Mouse (Mus musculus) 3T3-L1 (cell line): ENCODE measurements at regions not wholly inside any gene's neighbourhood (a gene's known extent, or its start where the extent isn't known, plus 50 kb on each side); places are given as distances from the start of the nearest gene placed in this dataset.
A peak's percentile ranks its signal among the peaks of the same experiment; 100 is the strongest.
"Not testable (repeated sequence)": the region's sequence is repeated elsewhere in the genome, so short reads cannot be mapped to it uniquely, and the experiment has no call there.

Experiments used
- DNase-seq: peaks from one replicate; pipeline ENCODE4 v3.0.0-alpha.2; 2015; ENCODE audit warnings: low read depth, low spot score

DNA sequence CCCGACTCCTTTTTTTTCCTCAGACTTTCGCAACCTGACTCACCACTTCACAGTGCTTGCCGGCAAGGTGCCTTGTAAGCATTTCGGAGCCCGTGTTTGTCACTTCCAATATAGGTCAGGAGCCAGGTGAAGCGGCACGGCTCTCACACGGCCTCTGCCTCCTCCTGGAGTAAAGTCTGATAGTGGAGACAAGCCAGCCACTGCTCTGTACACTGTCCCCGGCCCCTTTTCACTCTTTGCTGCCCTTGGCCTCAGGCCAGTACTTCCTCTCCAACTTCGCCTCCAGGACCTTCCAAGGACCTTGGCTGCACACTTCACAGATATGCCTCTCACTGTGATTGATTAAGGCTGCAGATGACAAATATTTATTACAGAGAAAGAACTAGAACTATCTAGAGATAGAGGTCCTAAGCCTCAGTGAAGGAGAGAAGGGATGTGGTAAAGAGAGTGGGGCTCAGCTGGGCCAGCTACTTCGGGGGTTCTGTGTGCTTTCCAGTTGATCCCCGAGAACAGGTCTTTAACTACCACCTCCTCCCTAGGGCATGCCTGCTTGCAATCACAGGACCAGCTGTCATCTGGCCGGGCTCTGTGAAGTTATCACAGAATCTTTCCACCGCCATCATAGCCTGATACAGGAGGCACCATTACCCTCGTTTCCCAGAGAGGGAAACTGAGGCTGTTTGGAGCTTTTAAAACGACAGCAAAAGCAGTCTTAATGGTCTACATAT is 204.2 kb downstream of the Trim29 start:
- no peak for DNase-seq

- DNase-seq = no peak
Observed at GRCm38 (mm10) chr9:43520931-43521330, 210.3 kb downstream of the Trim29 start.

- no peak for DNase-seq
Observed at GRCm38 (mm10) chr9:43524947-43525565, 214.4 kb downstream of the Trim29 start.

DNA sequence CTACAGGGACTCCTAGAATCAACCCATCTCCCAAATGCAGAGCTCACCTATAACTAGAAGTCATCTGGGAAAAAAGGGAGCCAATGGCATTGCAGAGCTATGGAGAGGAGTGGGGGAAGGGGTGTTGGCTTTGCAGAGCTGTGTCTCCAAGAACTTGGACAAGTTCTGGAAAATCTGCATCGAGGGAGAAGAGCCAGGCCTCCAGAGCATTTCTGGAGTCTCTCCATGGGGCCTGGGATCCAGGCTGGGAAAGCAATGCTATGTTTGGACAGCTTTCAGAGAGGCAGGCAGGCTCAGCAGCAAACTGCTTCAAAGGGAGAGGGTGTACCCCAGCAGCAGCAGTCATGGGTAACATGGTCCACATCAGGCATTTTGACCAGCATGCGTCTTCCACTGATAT is 211.6 kb upstream of the Nectin1 start:
- no peak for DNase-seq

DNA sequence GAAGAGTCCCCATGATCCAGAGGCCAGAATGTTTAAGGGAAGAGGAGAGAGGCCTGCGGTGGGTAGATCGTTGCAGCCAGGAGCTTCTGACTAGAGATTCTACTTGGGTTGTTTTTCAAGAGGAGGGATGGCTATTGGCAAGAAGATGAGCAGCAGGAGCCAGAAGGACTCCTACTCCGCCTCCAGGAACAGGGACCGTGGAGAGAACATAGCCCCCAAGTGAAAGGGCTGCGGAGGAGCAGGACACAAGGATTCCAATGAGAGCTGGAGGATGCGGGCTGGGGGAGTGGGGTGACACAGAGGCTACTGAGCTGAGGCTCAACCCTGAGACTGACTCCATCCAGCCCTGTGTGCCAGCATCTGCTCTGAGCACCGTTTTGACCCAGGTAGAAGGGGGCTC is 207.8 kb upstream of the Nectin1 start:
- no peak for DNase-seq

DNA sequence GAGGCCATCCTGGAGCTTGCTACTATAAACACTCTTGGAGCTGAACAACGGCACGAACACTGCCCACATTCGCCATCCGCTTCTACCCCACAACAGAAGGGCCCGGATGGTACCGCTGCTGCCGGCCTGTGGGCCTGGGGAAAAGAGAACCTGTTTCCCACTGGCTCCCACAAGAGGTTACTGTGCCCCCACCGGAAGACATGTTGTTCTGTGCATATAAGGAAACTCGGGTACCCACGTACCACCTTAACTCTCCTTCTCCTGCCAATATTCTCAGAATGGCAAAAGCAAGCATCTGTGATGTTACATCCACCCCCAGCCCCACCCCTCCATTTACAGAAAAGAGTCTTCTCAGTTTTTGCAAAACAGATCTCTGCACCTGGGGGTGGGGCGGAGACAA is 206.7 kb upstream of the Nectin1 start:
- no peak for DNase-seq

DNA sequence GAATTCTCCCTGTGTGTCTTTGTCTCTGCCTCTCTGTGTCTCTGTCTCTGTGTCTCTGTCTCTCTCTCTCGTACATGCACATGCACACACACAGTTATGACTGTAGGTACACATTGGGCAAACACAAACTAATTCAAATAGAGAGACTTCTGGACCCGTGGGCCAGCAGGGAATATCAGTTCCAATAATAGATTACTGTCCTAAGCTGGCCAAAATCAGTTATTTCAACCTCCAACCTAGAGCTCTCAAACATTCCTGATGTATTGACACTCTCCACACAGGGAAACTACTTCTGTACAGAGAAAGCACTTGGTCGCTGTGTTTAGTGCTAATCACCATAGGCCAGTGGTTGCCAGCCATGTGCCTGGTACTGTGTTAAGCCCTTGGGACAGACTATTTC is 203.7 kb upstream of the Nectin1 start:
- no peak for DNase-seq

DNA sequence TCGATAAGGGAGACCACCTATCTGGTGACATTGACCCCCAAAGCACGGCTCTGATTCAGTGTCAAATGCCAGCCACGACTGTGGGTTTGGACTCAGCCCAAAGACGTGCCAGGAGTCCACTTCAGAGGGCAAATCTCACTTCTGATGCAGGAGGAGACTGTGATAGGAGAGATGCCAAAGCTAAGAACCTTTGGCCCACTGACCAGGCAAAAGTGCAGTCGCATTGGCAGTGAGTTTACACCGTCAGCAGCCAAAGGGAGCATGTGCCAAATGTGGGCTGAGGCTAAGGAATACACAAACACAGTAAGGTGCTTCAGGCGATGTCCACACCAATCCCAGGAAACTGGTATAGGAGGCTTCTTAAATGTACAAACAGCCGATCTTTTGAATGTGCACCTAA is 202.6 kb upstream of the Nectin1 start:
- DNase-seq = no peak

- no peak for DNase-seq
Observed at GRCm38 (mm10) chr9:43542077-43542654, 201.6 kb upstream of the Nectin1 start.

DNA sequence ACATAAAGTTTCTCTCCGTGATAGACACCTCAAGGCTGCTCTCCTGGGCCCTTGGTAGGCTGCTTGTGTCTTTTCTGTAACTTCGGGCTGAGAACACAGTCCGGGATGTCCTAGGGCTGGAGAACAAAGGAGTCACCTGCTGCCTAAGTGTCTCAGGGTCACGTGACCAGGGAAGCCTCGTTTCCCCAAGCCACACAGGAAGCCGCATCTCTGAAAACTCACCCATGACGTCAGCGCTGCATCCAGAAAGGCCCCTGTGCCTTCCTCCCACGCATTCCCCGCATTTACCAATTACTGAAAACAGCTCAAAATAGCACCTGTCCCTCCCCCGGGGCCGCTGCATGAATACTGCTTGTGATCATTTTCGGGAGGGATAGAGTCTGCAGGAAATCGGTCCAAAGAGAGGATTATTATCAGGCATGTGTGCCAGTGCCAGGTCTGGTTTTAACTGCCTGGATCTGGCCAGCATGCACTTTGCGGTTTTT is 198.7 kb upstream of the Nectin1 start:
- DNase-seq = peak; percentile 21

DNA sequence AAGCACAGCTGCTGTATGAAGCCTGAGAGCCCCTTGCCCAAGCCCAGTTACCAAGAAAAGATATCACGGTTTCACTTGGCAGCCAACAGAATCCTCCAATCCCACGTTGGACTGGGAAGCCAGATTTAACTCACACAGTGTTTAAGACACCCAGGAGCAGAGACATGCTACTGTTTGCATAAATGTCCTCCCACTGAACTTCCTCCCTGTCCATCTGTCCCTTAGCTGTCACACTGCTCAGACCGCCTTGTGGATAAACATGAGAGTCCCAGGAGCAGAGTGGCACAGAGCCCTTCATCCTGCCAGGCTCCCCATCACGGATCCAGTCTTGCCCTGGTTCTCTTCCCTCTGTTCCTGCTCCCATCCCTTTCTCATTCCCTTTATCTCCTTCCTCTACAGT is 194.9 kb upstream of the Nectin1 start:
- no peak for DNase-seq

DNA sequence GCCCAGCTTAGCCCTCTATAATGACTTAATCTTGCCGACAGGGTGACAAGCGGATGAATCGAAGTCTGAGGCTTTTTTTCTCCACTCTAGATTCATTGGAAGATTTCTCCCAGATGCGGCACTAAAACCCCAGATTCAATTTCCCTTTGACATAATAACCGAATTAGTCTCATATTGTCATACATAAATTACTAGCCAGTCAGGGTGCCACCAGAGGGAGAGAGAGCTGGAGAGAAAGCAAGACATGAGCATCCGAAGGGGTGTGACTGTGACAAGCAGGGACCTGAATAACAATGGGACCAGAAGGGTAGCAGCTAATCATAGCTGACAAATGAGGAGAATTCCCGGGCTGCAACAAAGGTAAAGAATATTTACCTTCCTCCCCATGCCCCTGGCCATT is 194.5 kb upstream of the Nectin1 start:
- no peak for DNase-seq

DNA sequence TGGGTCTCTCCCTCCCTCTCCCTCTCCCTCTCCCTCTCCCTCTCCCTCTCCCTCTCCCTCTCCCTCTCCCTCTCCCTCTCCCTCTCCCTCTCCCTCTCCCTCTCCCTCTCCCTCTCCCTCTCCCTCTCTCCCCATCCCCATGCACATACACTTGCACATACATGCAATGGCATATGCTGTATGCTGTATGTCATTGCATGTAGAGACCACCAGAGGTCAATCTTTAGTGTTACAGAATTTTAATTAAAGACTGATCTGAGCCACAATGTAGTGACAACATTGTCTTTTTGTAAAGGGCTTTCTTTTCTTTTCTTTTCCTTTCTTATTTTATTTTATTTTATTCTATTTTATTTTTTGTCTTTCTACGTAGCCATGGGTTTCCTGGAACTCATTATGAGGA is 191.0 kb upstream of the Nectin1 start:
- not testable (repeated sequence) for DNase-seq

DNA sequence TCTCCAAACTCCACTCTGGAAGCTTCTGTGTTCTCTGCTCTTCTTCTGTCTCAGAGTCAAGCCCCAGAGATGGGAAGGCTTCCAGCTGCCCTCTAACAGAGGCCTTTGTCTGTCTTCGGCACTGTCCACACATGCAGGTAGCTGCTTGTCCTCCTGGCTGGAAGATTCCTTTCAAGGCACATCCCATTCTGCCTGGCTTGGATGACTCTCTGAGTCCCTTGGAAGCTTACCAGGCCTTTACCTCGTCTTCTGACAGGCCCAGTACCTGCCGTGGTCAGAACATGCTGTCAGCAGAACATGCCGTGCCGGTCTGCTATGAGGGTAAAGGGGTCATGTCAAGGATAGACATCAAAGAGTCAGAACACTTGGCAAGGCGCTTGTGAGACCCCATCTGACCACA is 181.8 kb upstream of the Nectin1 start:
- DNase-seq = no peak

GRCm38 (mm10) chr9:43564239-43564906 is 179.4 kb upstream of the Nectin1 start:
- DNase-seq = no peak

GRCm38 (mm10) chr9:43568851-43569250 is 174.9 kb upstream of the Nectin1 start:
- no peak for DNase-seq

GRCm38 (mm10) chr9:43571086-43571485 is 172.7 kb upstream of the Nectin1 start:
- DNase-seq = no peak

GRCm38 (mm10) chr9:43575659-43576058 is 168.1 kb upstream of the Nectin1 start:
- DNase-seq = no peak

DNA sequence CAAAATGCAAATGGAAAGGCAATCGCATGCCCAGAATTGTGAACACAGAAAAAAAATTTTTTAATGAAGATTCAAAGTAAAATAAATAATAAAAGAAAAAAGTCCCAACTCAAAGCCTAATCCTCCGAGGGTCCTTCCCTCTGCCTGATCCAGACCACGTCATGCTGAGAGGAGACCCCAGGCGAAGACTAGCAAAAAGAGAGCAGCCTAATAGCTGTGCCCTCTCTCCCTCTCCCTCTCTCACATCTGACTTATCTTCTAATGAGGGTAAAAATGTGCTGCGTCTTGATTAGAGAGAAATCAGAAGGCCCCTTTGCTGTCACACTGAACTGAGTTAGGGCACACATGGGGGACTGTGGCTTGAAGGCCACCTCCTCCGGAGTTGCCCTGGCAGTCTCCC is 163.1 kb upstream of the Nectin1 start:
- DNase-seq = no peak

- DNase-seq = no peak
Observed at GRCm38 (mm10) chr9:43585616-43586015, 158.2 kb upstream of the Nectin1 start.

DNA sequence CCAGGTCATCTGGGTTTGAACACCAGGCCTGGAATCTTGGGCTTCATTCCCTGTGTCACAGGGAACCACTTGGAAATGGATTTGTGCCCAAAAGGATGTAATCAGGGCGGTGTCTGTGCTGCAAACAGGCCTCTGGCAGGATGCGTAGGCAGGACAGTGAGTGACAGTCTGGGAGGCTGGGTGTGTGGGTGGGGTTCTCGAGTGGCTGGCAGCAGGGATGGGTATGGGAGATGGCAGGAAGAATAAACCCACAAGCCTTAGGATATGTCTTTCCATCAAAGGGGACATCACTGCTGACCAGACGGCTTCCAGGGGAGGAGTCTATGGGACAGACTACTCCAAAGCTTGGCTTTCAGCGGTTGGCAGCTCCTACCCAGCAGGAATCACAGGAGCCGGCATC is 150.5 kb upstream of the Nectin1 start:
- peak; percentile 2 for DNase-seq

GRCm38 (mm10) chr9:43594814-43595213 is 149.0 kb upstream of the Nectin1 start:
- no peak for DNase-seq

DNA sequence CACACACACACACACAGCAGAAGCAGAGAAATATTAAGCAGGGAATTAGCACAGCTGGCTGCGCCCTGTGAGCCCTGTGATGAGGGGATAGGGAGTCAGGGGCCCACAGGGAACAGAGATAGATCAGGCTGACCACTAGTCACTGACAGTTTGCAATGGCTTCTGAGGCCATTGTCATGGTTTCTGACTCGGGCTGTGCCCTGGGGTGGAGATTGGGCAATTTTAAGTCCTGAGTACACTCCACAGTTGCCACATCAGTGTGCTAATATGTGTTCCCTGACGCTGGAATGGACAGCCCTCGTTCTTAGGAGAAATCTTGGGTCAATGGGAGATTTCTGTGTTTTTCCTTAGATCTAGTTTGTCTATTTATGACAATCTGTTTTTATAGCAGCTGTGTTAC is 148.3 kb upstream of the Nectin1 start:
- DNase-seq = no peak
